Mouse (Mus musculus) bone marrow, adult 2 months (tissue): ENCODE data around the gene Senp7.

Experiments
- CTCF ChIP-seq: fragments of 200-500 bp; IDR thresholded peaks from 2 replicates; pipeline ENCODE4 v1.5.1; 2011; ENCODE audit warnings: low read length, control low read depth; ENCODE audit not compliant: control insufficient read depth, insufficient read depth
- POLR2A ChIP-seq: fragments of 200-500 bp; IDR thresholded peaks from 2 replicates; pipeline ENCODE4 v1.6.1; 2011; ENCODE audit warnings: low read depth, mild to moderate bottlenecking, control low read depth, low read length, borderline replicate concordance; ENCODE audit not compliant: control insufficient read depth

GRCm38 (mm10) chr16:56027854-56028629, 20.1 kb upstream of the Senp7 start:
- no peak for TF ChIP-seq CTCF
- TF ChIP-seq POLR2A, result no peak
